Mouse (Mus musculus) midbrain, postnatal 0 days (tissue): ENCODE measurements around the gene Rreb1. TPM values are rescaled to one million over a fixed set of nuclear protein-coding genes. Genes with fewer than 3 reads are reported as not detected.
A peak's percentile ranks its signal among the peaks of the same experiment; 100 is the strongest.

ENCODE experiments used
- ATAC-seq: fragments of 200-750 bp; cut with Nextera tagmentation; 2 replicates; pipeline ENCODE4 v1.8.0; 2017; ENCODE audit warnings: moderate number of reproducible peaks, mild to moderate bottlenecking, moderate TSS enrichment, moderate library complexity; ENCODE audit not compliant: low FRiP score
- DNase-seq: peaks from one replicate; pipeline ENCODE4 v3.0.0-alpha.2; 2015; ENCODE audit warnings: low spot score
- H3K27ac ChIP-seq: fragments of 300-500 bp; sonication (generic); 2 replicates; pipeline ENCODE4 v1.5.1; 2014; ENCODE audit warnings: low read depth, mild to moderate bottlenecking, low read length, mixed read lengths
- H3K27me3 ChIP-seq: fragments of 300-500 bp; sonication (generic); 2 replicates; pipeline ENCODE4 v1.6.1; 2014; ENCODE audit warnings: low read length, control low read depth, mixed read lengths; ENCODE audit not compliant: insufficient read depth
- H3K36me3 ChIP-seq: fragments of 300-500 bp; sonication (generic); 2 replicates; pipeline ENCODE4 v1.6.1; 2014; ENCODE audit warnings: low read length, control low read depth, mixed read lengths; ENCODE audit not compliant: insufficient read depth
- H3K4me1 ChIP-seq: fragments of 300-500 bp; sonication (generic); 2 replicates; pipeline ENCODE4 v1.6.1; 2014; ENCODE audit warnings: mild to moderate bottlenecking, control low read depth, antibody characterized with exemption, low read length, mixed read lengths; ENCODE audit not compliant: insufficient read depth
- H3K4me2 ChIP-seq: fragments of 300-500 bp; sonication (generic); 2 replicates; pipeline ENCODE4 v1.6.1; 2014; ENCODE audit warnings: low read depth, mild to moderate bottlenecking, low read length, mixed read lengths; ENCODE audit not compliant: poor library complexity, severe bottlenecking
- H3K4me3 ChIP-seq: fragments of 300-500 bp; sonication (generic); 2 replicates; pipeline ENCODE4 v1.5.1; 2014; ENCODE audit warnings: low read depth, mild to moderate bottlenecking, low read length, moderate library complexity
- H3K9ac ChIP-seq: fragments of 300-500 bp; sonication (generic); replicated peaks from 2 replicates; pipeline ENCODE4 v1.6.1; 2014; ENCODE audit warnings: mild to moderate bottlenecking, low read length, moderate library complexity, mixed read lengths; ENCODE audit not compliant: poor library complexity, severe bottlenecking
- H3K9me3 ChIP-seq: fragments of 300-500 bp; sonication (generic); 2 replicates; pipeline ENCODE4 v1.6.1; 2016; ENCODE audit warnings: low read length, control low read depth
- CTCF ChIP-seq: IDR thresholded peaks from 2 replicates; pipeline ENCODE4 v1.5.1; 2016; ENCODE audit warnings: antibody characterized with exemption, mild to moderate bottlenecking
- WGBS: fragments of 180-500 bp; shearing (Covaris S2); extraction: QIAGEN DNeasy Blood & Tissue Kit; methylation state at CpG from one replicate; pipeline ENCODE4 v1.1.7; 2014; 5-methylcytosine and 5-hydroxymethylcytosine counted together
- polyA plus RNA-seq: library from polyadenylated mRNA; unstranded; fragments of >200 nt; fragmentation: Nextera tagmentation; extraction: Ambion mirVana; gene quantifications from 2 replicates; pipeline ENCODE4 v1.2.1, GENCODE M21; 2015
- total RNA-seq: library from RNA; depleted of rRNA; stranded (reverse); fragments of >200 nt; gene quantifications from 2 replicates; pipeline ENCODE4 v1.2.3, GENCODE M21; 2014

The Rreb1 gene
- total and polyA plus RNA-seq, 2 experiments from 2014 or later, result 2.0 to 4.3 TPM

- H3K27me3 ChIP-seq, result peaks cover 3% of the 10 kb centered on the region; the same call in 1 of the 2 replicates
- H3K4me2 ChIP-seq, result no peak overlapping the region
- no peak overlapping the region for H3K4me3 ChIP-seq
- no peak overlapping the region for H3K9ac ChIP-seq
- ATAC-seq, result no peak
- 77% methylated on average over 8 of the region's 8 CpGs for WGBS
- no peaks in the 10 kb centered on the region for H3K9me3 ChIP-seq
- no peak for DNase-seq
- no peaks in the 10 kb centered on the region for H3K36me3 ChIP-seq
- no peak overlapping the region for H3K27ac ChIP-seq
- TF ChIP-seq CTCF, result no peak
- peaks cover 3% of the 10 kb centered on the region; the same call in 1 of the 2 replicates for H3K4me1 ChIP-seq
Observed at GRCm38 (mm10) chr13:37859782-37860181, 81.6 kb downstream of the Rreb1 start.

- TF ChIP-seq CTCF, result no peak
- H3K4me1 ChIP-seq, result peaks cover 3% of the 10 kb centered on the region; the same call in 1 of the 2 replicates
- DNase-seq (no peak), ATAC-seq (no peak)
- no peak overlapping the region for H3K4me2 ChIP-seq
- 91% methylated on average over 3 of the region's 3 CpGs for WGBS
- H3K27me3 ChIP-seq, result peaks cover 3% of the 10 kb centered on the region; the same call in 1 of the 2 replicates
- no peaks in the 10 kb centered on the region for H3K36me3 ChIP-seq
- no peak overlapping the region for H3K27ac ChIP-seq
- H3K9ac ChIP-seq, result no peak overlapping the region
- H3K9me3 ChIP-seq, result no peaks in the 10 kb centered on the region
- H3K4me3 ChIP-seq, result no peak overlapping the region
Observed at GRCm38 (mm10) chr13:37860204-37860603, 82.0 kb downstream of the Rreb1 start.

GRCm38 (mm10) chr13:37860789-37861188, 82.6 kb downstream of the Rreb1 start:
- H3K4me3 ChIP-seq, result no peak overlapping the region
- no peak overlapping the region for H3K4me2 ChIP-seq
- DNase-seq (no peak), ATAC-seq (no peak)
- no peaks in the 10 kb centered on the region for H3K36me3 ChIP-seq
- no peak for TF ChIP-seq CTCF
- no peaks in the 10 kb centered on the region for H3K9me3 ChIP-seq
- H3K27me3 ChIP-seq, result peaks cover 3% of the 10 kb centered on the region; the same call in 1 of the 2 replicates
- 88% methylated on average over 3 of the region's 3 CpGs for WGBS
- no peak overlapping the region for H3K9ac ChIP-seq
- H3K4me1 ChIP-seq, result peaks cover 3% of the 10 kb centered on the region; the same call in 1 of the 2 replicates
- no peak overlapping the region for H3K27ac ChIP-seq

- H3K9me3 ChIP-seq, result no peaks in the 10 kb centered on the region
- DNase-seq (peak; percentile 55), ATAC-seq (no peak)
- 26% methylated on average over 6 of the region's 6 CpGs for WGBS
- H3K4me3 ChIP-seq, result no peak overlapping the region
- H3K4me1 ChIP-seq, result peaks cover 3% of the 10 kb centered on the region; the same call in 1 of the 2 replicates
- H3K4me2 ChIP-seq, result no peak overlapping the region
- H3K27ac ChIP-seq, result no peak overlapping the region
- no peak; the same call in 1 of the 2 replicates for TF ChIP-seq CTCF
- no peak overlapping the region for H3K9ac ChIP-seq
- H3K36me3 ChIP-seq, result no peaks in the 10 kb centered on the region
- peaks cover 3% of the 10 kb centered on the region; the same call in 1 of the 2 replicates for H3K27me3 ChIP-seq
Observed at GRCm38 (mm10) chr13:37862492-37862891, 84.3 kb downstream of the Rreb1 start.

GRCm38 (mm10) chr13:37863643-37864042, 85.4 kb downstream of the Rreb1 start:
- no peaks in the 10 kb centered on the region for H3K9me3 ChIP-seq
- peaks cover 3% of the 10 kb centered on the region; the same call in 1 of the 2 replicates for H3K27me3 ChIP-seq
- no peak overlapping the region for H3K4me2 ChIP-seq
- TF ChIP-seq CTCF, result no peak
- no peak overlapping the region for H3K27ac ChIP-seq
- H3K4me1 ChIP-seq, result peaks cover 3% of the 10 kb centered on the region; the same call in 1 of the 2 replicates
- no peak overlapping the region for H3K4me3 ChIP-seq
- 91% methylated on average over 5 of the region's 5 CpGs for WGBS
- H3K9ac ChIP-seq, result no peak overlapping the region
- ATAC-seq, result no peak
- H3K36me3 ChIP-seq, result no peaks in the 10 kb centered on the region
- no peak for DNase-seq

- Histone ChIP-seq H3K9me3 (no peaks in the 10 kb centered on the region), H3K4me3 (no peak overlapping the region), H3K9ac (no peak overlapping the region), H3K27ac (no peak overlapping the region), H3K4me2 (no peak overlapping the region), H3K27me3 (no peaks in the 10 kb centered on the region), H3K36me3 (no peaks in the 10 kb centered on the region), H3K4me1 (peaks cover 3% of the 10 kb centered on the region; the same call in 1 of the 2 replicates)
- ATAC-seq (no peak), DNase-seq (no peak)
- WGBS, result 96% methylated on average over 1 of the region's 1 CpGs
- TF ChIP-seq CTCF, result no peak
Observed at GRCm38 (mm10) chr13:37864697-37865096, 86.5 kb downstream of the Rreb1 start.
